ENCODE assay signal across 9 mouse cellular contexts in the genomic region with DNA sequence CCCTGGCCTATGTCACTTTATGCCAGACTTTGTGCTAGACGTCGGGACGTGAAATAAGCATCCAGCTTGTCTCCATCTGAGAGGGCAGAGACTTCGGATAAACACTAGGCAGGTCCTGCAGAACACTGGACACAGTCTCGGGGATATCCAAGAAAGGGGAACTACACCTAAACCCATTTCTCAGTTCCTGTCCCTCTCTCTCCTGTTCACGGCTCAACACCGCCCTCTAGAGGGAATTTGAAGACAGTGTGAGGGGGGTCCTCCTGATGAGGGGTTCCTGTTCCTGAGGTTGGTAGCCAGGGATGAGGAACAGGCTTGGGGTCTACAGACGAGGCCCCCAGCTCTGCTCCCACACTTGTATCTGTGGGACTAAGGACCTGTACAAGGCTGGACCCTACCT. TPM values are rescaled to one million over a fixed set of nuclear protein-coding genes. Genes with fewer than 3 reads are reported as not detected.
DNase-seq lines count a peak whose midpoint lies in the region; ATAC-seq and TF ChIP-seq lines count a peak whose summit lies in the region.
"Had no signal": no experiment of that assay in that cellular context is flagged by ENCODE, and none has a peak within 500 bp of the region (broad histone marks: within the 10 kb centered on the region; RNA-seq: fewer than 3 reads in every experiment).

No protein-coding gene starts in this region.

- no peaks in the 10 kb centered on the region for H3K9me3 ChIP-seq in intestine, postnatal 0 days (ENCODE audit: control insufficient read depth)
- H3K9me3 ChIP-seq in intestine, embryonic 16.5 days (ENCODE audit: control insufficient read depth, low read length) = no peaks in the 10 kb centered on the region
- no peaks in the 10 kb centered on the region for H3K9me3 ChIP-seq in ES-E14 (ENCODE audit: control insufficient read depth, insufficient read depth, low read depth, low read length)
- no peaks in the 10 kb centered on the region for H3K9me3 ChIP-seq in hindbrain, postnatal 0 days (ENCODE audit: low read length)

- peak overlapping the region; percentile 17; the same call in 1 of the 2 replicates for H3K4me2 ChIP-seq in intestine, postnatal 0 days (replicated peaks; ENCODE audit: low read depth)
- no peak overlapping the region; the same call in 1 of the 2 replicates for H3K4me2 ChIP-seq in intestine, embryonic 16.5 days (ENCODE audit: low read depth, low read length)
- H3K4me2 ChIP-seq in hindbrain, postnatal 0 days (ENCODE audit: low read depth, low read length) = no peak overlapping the region

- H3K27ac ChIP-seq in intestine, postnatal 0 days (ENCODE audit: low read depth, low read length) = no peak overlapping the region
- H3K27ac ChIP-seq in intestine, embryonic 16.5 days (ENCODE audit: low read length) = no peak overlapping the region
- H3K27ac ChIP-seq in ES-E14 (ENCODE audit: insufficient read depth, low read depth, low read length, poor library complexity, severe bottlenecking) = no peak overlapping the region
- no peak overlapping the region for H3K27ac ChIP-seq in hindbrain, postnatal 0 days
- H3K27ac ChIP-seq in testis, adult 2 months (ENCODE audit: control insufficient read depth, insufficient read depth, low read depth, low read length) = no peak overlapping the region

- no peak for TF ChIP-seq POLR2A in testis, adult 2 months (IDR thresholded peaks at IDR 0.05; ENCODE audit: control insufficient read depth, low read depth, low read length)

- no peak overlapping the region for H3K9ac ChIP-seq in intestine, postnatal 0 days (ENCODE audit: low read depth, low read length)
- no peak overlapping the region for H3K9ac ChIP-seq in intestine, embryonic 16.5 days (ENCODE audit: low read depth, low read length)
- no peak overlapping the region for H3K9ac ChIP-seq in ES-E14 (ENCODE audit: insufficient read depth, low read depth, low read length, poor library complexity, severe bottlenecking)
- no peak overlapping the region for H3K9ac ChIP-seq in hindbrain, postnatal 0 days (replicated peaks; ENCODE audit: low read length)

- H3K27me3 ChIP-seq in intestine, postnatal 0 days (replicated peaks; ENCODE audit: control insufficient read depth, insufficient read depth, low read length) = no peaks in the 10 kb centered on the region
- H3K27me3 ChIP-seq in intestine, embryonic 16.5 days (replicated peaks; ENCODE audit: control insufficient read depth, insufficient read depth, low read length) = no peaks in the 10 kb centered on the region
- no peaks in the 10 kb centered on the region for H3K27me3 ChIP-seq in hindbrain, postnatal 0 days (ENCODE audit: insufficient read depth, low read length)
- H3K27me3 ChIP-seq in testis, adult 2 months (ENCODE audit: control insufficient read depth, insufficient read depth, low read length) = no peaks in the 10 kb centered on the region

- WGBS in intestine, postnatal 0 days = 6% methylated on average over 8 of the region's 8 CpGs
- WGBS in intestine, embryonic 16.5 days = 5% methylated on average over 8 of the region's 8 CpGs
- under 1% methylated on average over 8 of the region's 8 CpGs for WGBS in hindbrain, postnatal 0 days

- no peak for ATAC-seq in intestine, postnatal 0 days
- ATAC-seq in intestine, embryonic 16.5 days = no peak
- ATAC-seq in hindbrain, postnatal 0 days = 0 out of 2 replicates have a peak, but pooled peaks have one; percentile 14

- H3K4me3 ChIP-seq in intestine, postnatal 0 days (ENCODE audit: low read depth, low read length) = no peak overlapping the region
- no peak overlapping the region for H3K4me3 ChIP-seq in intestine, embryonic 16.5 days (ENCODE audit: low read length)
- no peak overlapping the region for H3K4me3 ChIP-seq in ES-E14 (ENCODE audit: insufficient read depth in 1 of 2, low read depth in 1 of 2, low read length in 2 of 2, poor library complexity in 1 of 2, severe bottlenecking in 1 of 2)
- H3K4me3 ChIP-seq in hindbrain, postnatal 0 days (ENCODE audit: low read length) = no peak overlapping the region
- peak overlapping the region; percentile 11; the same call in 1 of the 2 replicates for H3K4me3 ChIP-seq in testis, adult 2 months (ENCODE audit: control insufficient read depth, low read depth, low read length)

- peak; percentile 86 for DNase-seq in ES-E14 (ENCODE audit: low read depth, low spot score)
- peak; percentile 74 for DNase-seq in c-Kit-positive CD71-positive TER-119-negative erythroid progenitor cells, embryonic 14.5 days (ENCODE audit: low read depth)
- peak; percentile 82 for DNase-seq in hindbrain, postnatal 0 days (ENCODE audit: low spot score)
- DNase-seq in lung, postnatal 36 days = peak; percentile 65
- no peak for DNase-seq in urinary bladder, adult 18-20 months (ENCODE audit: low spot score in 2 of 2)

- H3K36me3 ChIP-seq in intestine, postnatal 0 days (ENCODE audit: control insufficient read depth, insufficient read depth) = peaks cover under 1% of the 10 kb centered on the region; the same call in 1 of the 2 replicates
- no peaks in the 10 kb centered on the region for H3K36me3 ChIP-seq in intestine, embryonic 16.5 days (ENCODE audit: control insufficient read depth, insufficient read depth, low read length)
- H3K36me3 ChIP-seq in ES-E14 (ENCODE audit: control insufficient read depth, insufficient read depth, low read length, poor library complexity, severe bottlenecking) = peaks cover under 1% of the 10 kb centered on the region; the same call in 1 of the 2 replicates
- H3K36me3 ChIP-seq in hindbrain, postnatal 0 days (ENCODE audit: insufficient read depth, low read length) = no peaks in the 10 kb centered on the region
- H3K36me3 ChIP-seq in testis, adult 2 months (ENCODE audit: control insufficient read depth, insufficient read depth, low read length) = no peaks in the 10 kb centered on the region

- H3K4me1 ChIP-seq in intestine, postnatal 0 days (replicated peaks; ENCODE audit: control insufficient read depth, insufficient read depth, low read length) = peaks cover 6% of the 10 kb centered on the region
- peaks cover 22% of the 10 kb centered on the region for H3K4me1 ChIP-seq in intestine, embryonic 16.5 days (ENCODE audit: control insufficient read depth, insufficient read depth, low read length)
- peaks cover 2 to 13% of the 10 kb centered on the region in 2 experiments; a peak in 3 of 4 replicates for H3K4me1 ChIP-seq in ES-E14 (ENCODE audit: control insufficient read depth in 2 of 2, insufficient read depth in 2 of 2, low read length in 2 of 2, poor library complexity in 1 of 2)
- peaks cover 12% of the 10 kb centered on the region; the same call in 1 of the 2 replicates for H3K4me1 ChIP-seq in hindbrain, postnatal 0 days (ENCODE audit: insufficient read depth, low read length)
- H3K4me1 ChIP-seq in testis, adult 2 months (ENCODE audit: control insufficient read depth, insufficient read depth, low read length) = peaks cover 17% of the 10 kb centered on the region

- in situ Hi-C loops in ES-E14 (cut with MboI; ENCODE audit: low sequenced_read_pairs in 2 of 2, unreplicated experiment in 2 of 2) = loop anchor here (5.0 to 10.0 kb wide), 2 partner anchors 179 to 267 kb away; no protein-coding TSS in a partner anchor

- peak; percentile 91 for TF ChIP-seq CTCF in intestine, postnatal 0 days (IDR thresholded peaks at IDR 0.05; ENCODE audit: low read depth)
- TF ChIP-seq CTCF in hindbrain, postnatal 0 days (IDR thresholded peaks at IDR 0.05; ENCODE audit: low read depth) = peak; percentile 90
- TF ChIP-seq CTCF in testis, adult 2 months (IDR thresholded peaks at IDR 0.05; ENCODE audit: control insufficient read depth, insufficient read depth, insufficient replicate concordance, low read depth, low read length) = peak; percentile 47; the same call in 1 of the 2 replicates

TF ChIP-seq in ES-E14, 5 proteins besides CTCF, POLR2A, EP300 and RAD21:
- TF ChIP-seq CHD2 (IDR thresholded peaks at IDR 0.05; ENCODE audit: low read depth, low read length) = no peak
- TF ChIP-seq ZNF384 (IDR thresholded peaks at IDR 0.05; ENCODE audit: low read depth, low read length) = no peak
- TF ChIP-seq MAFK (IDR thresholded peaks at IDR 0.05; ENCODE audit: insufficient read depth, low read depth, low read length) = no peak
- no peak; the same call in 1 of the 2 replicates for TF ChIP-seq HCFC1 (IDR thresholded peaks at IDR 0.05; ENCODE audit: borderline replicate concordance, insufficient read depth, low read length)
- TF ChIP-seq ZC3H11A (IDR thresholded peaks at IDR 0.05; ENCODE audit: borderline replicate concordance, low read depth, low read length) = peak; percentile 98

RNA-seq across cellular contexts. Expression of gene Carhsp1, which starts 2.2 kb away (rescaled TPM):
- polyA plus RNA-seq in intestine, postnatal 0 days (2015; fragmentation: Nextera tagmentation; extraction: Ambion mirVana) = 40.1 and 43.9 TPM in 2 replicates
- polyA plus RNA-seq in intestine, embryonic 16.5 days (2015; fragmentation: Nextera tagmentation; extraction: Ambion mirVana) = 85.0 and 89.4 TPM in 2 replicates
- 42.5 and 66.6 TPM in 2 replicates for total RNA-seq in ES-E14 (2012; rRNA removed)
- 120 and 127 TPM in 2 replicates for total RNA-seq in hindbrain, postnatal 0 days (2014; rRNA removed)
- 105 and 110 TPM in 2 replicates for polyA plus RNA-seq in hindbrain, postnatal 0 days (2015; fragmentation: Nextera tagmentation; extraction: Ambion mirVana)
- polyA plus RNA-seq in testis, adult 2 months (2012; rRNA removed) = 80.6 and 91.0 TPM in 2 replicates

RNA-seq across cellular contexts. Expression of gene Gm5767, which starts 6.4 kb away (rescaled TPM):
- 0.22 TPM in 1 of 2 replicates, not detected in the other for polyA plus RNA-seq in intestine, postnatal 0 days (2015; fragmentation: Nextera tagmentation; extraction: Ambion mirVana)
- polyA plus RNA-seq in intestine, embryonic 16.5 days (2015; fragmentation: Nextera tagmentation; extraction: Ambion mirVana) = not detected in 2 replicates
- total RNA-seq in ES-E14 (2012; rRNA removed) = not detected in 2 replicates
- total RNA-seq in hindbrain, postnatal 0 days (2014; rRNA removed) = not detected in 2 replicates
- polyA plus RNA-seq in hindbrain, postnatal 0 days (2015; fragmentation: Nextera tagmentation; extraction: Ambion mirVana) = not detected in 2 replicates
- polyA plus RNA-seq in testis, adult 2 months (2012; rRNA removed) = 526 and 543 TPM in 2 replicates
- total RNA-seq: heart, postnatal 36 days had no signal

RNA-seq across cellular contexts. Expression of gene Tmem186, which starts 36.7 kb away (rescaled TPM):
- polyA plus RNA-seq in intestine, postnatal 0 days (2015; fragmentation: Nextera tagmentation; extraction: Ambion mirVana) = 9.1 and 9.8 TPM in 2 replicates
- polyA plus RNA-seq in intestine, embryonic 16.5 days (2015; fragmentation: Nextera tagmentation; extraction: Ambion mirVana) = 23.9 and 24.2 TPM in 2 replicates
- 20.7 and 25.7 TPM in 2 replicates for total RNA-seq in ES-E14 (2012; rRNA removed)
- total RNA-seq in hindbrain, postnatal 0 days (2014; rRNA removed) = 18.9 and 19.1 TPM in 2 replicates
- 14.5 and 15.7 TPM in 2 replicates for polyA plus RNA-seq in hindbrain, postnatal 0 days (2015; fragmentation: Nextera tagmentation; extraction: Ambion mirVana)
- 11.0 and 11.1 TPM in 2 replicates for polyA plus RNA-seq in testis, adult 2 months (2012; rRNA removed)

RNA-seq across cellular contexts. Expression of gene Pmm2, which starts 36.7 kb away (rescaled TPM):
- 116 and 120 TPM in 2 replicates for polyA plus RNA-seq in intestine, postnatal 0 days (2015; fragmentation: Nextera tagmentation; extraction: Ambion mirVana)
- 126 and 128 TPM in 2 replicates for polyA plus RNA-seq in intestine, embryonic 16.5 days (2015; fragmentation: Nextera tagmentation; extraction: Ambion mirVana)
- total RNA-seq in ES-E14 (2012; rRNA removed) = 34.7 and 34.8 TPM in 2 replicates
- 33.1 and 44.4 TPM in 2 replicates for total RNA-seq in hindbrain, postnatal 0 days (2014; rRNA removed)
- polyA plus RNA-seq in hindbrain, postnatal 0 days (2015; fragmentation: Nextera tagmentation; extraction: Ambion mirVana) = 25.7 and 28.5 TPM in 2 replicates
- 58.5 and 60.2 TPM in 2 replicates for polyA plus RNA-seq in testis, adult 2 months (2012; rRNA removed)

Comparison
In these comparisons a context has a peak if more than half of its experiments do, and no peak if none do; other contexts are left out.
1. DNase-seq: peak in ES-E14 (single experiment), c-Kit-positive CD71-positive TER-119-negative erythroid progenitor cells, embryonic 14.5 days (single experiment), hindbrain, postnatal 0 days (single experiment) and lung, postnatal 36 days (single experiment); none in urinary bladder, adult 18-20 months (0 of 2).
2. RNA of gene Gm5767, which starts 6.4 kb away (polyA plus RNA-seq): 526 to 543 TPM in testis, adult 2 months; 0.22 TPM in intestine, postnatal 0 days, not detected in hindbrain, postnatal 0 days and not detected in intestine, embryonic 16.5 days; every median in the first group is over 100 times any median in the second.
3. Peak in every context shown above with its lines, with median percentiles within 50 percentile points of each other: CTCF ChIP-seq.